Mouse (Mus musculus): ENCODE measurements around the gene Klrb1f. TPM values are rescaled to one million over a fixed set of nuclear protein-coding genes. Genes with fewer than 3 reads are reported as not detected.

The Klrb1f gene
- total and polyA plus RNA-seq, 2 experiments from 2014 or later = 0.23 TPM; not detected in 1

- no peaks in the 10 kb centered on the region for H3K27me3 ChIP-seq (ENCODE audit: control insufficient read depth, insufficient read depth, low read length)
- no peak overlapping the region for H3K4me3 ChIP-seq (ENCODE audit: low read depth, low read length)
- H3K9ac ChIP-seq (replicated peaks; ENCODE audit: low read depth, low read length) = no peak overlapping the region
- DNase-seq (ENCODE audit: low spot score) = no peak
- H3K36me3 ChIP-seq (replicated peaks; ENCODE audit: control insufficient read depth, insufficient read depth, low read length) = no peaks in the 10 kb centered on the region
- 67% methylated on average over 3 of the region's 3 CpGs for WGBS
- 0 out of 2 replicates have a peak, but pooled peaks cover 3% of the 10 kb centered on the region for H3K4me1 ChIP-seq (ENCODE audit: control insufficient read depth, insufficient read depth)
- no peaks in the 10 kb centered on the region for H3K9me3 ChIP-seq (replicated peaks; ENCODE audit: control insufficient read depth, low read length)
- H3K4me2 ChIP-seq (ENCODE audit: low read depth, low read length) = no peak overlapping the region
- H3K27ac ChIP-seq (ENCODE audit: low read depth) = no peak overlapping the region
- TF ChIP-seq EP300 (IDR thresholded peaks at IDR 0.05; ENCODE audit: low read depth) (no peak), CTCF (IDR thresholded peaks at IDR 0.05; ENCODE audit: low read depth) (no peak)
- no peak for ATAC-seq (ENCODE audit: insufficient read depth, low read depth)
Observed at GRCm38 (mm10) chr6:129051086-129051485, 5.4 kb downstream of the Klrb1f start.

- Histone ChIP-seq H3K27ac (ENCODE audit: low read depth) (no peak overlapping the region), H3K9me3 (replicated peaks; ENCODE audit: control insufficient read depth, low read length) (no peaks in the 10 kb centered on the region), H3K4me2 (ENCODE audit: low read depth, low read length) (no peak overlapping the region), H3K27me3 (ENCODE audit: control insufficient read depth, insufficient read depth, low read length) (no peaks in the 10 kb centered on the region), H3K4me3 (ENCODE audit: low read depth, low read length) (no peak overlapping the region), H3K4me1 (ENCODE audit: control insufficient read depth, insufficient read depth) (0 out of 2 replicates have a peak, but pooled peaks cover 3% of the 10 kb centered on the region), H3K9ac (replicated peaks; ENCODE audit: low read depth, low read length) (no peak overlapping the region), H3K36me3 (replicated peaks; ENCODE audit: control insufficient read depth, insufficient read depth, low read length) (no peaks in the 10 kb centered on the region)
- TF ChIP-seq EP300 (IDR thresholded peaks at IDR 0.05; ENCODE audit: low read depth) (no peak), CTCF (IDR thresholded peaks at IDR 0.05; ENCODE audit: low read depth) (no peak)
- ATAC-seq (ENCODE audit: insufficient read depth, low read depth) (no peak), DNase-seq (ENCODE audit: low spot score) (no peak)
- 64% methylated on average over 5 of the region's 5 CpGs for whole genome bisulfite sequencing
Observed at GRCm38 (mm10) chr6:129051731-129052130, 6.0 kb downstream of the Klrb1f start.

GRCm38 (mm10) chr6:129056237-129056636 lies 10.5 kb downstream of the Klrb1f start:
- Histone ChIP-seq H3K9ac (replicated peaks; ENCODE audit: low read depth, low read length) (no peak overlapping the region), H3K4me1 (ENCODE audit: control insufficient read depth, insufficient read depth) (no peaks in the 10 kb centered on the region), H3K27me3 (ENCODE audit: control insufficient read depth, insufficient read depth, low read length) (no peaks in the 10 kb centered on the region), H3K9me3 (replicated peaks; ENCODE audit: control insufficient read depth, low read length) (no peaks in the 10 kb centered on the region), H3K27ac (ENCODE audit: low read depth) (no peak overlapping the region), H3K4me2 (ENCODE audit: low read depth, low read length) (no peak overlapping the region), H3K4me3 (ENCODE audit: low read depth, low read length) (no peak overlapping the region), H3K36me3 (replicated peaks; ENCODE audit: control insufficient read depth, insufficient read depth, low read length) (no peaks in the 10 kb centered on the region)
- no peak for DNase-seq (ENCODE audit: low spot score)
- TF ChIP-seq CTCF (IDR thresholded peaks at IDR 0.05; ENCODE audit: low read depth) = no peak
- TF ChIP-seq EP300 (IDR thresholded peaks at IDR 0.05; ENCODE audit: low read depth) = no peak
- WGBS = 70% methylated on average over 3 of the region's 3 CpGs
- ATAC-seq (ENCODE audit: insufficient read depth, low read depth) = no peak

GRCm38 (mm10) chr6:129058013-129058412 lies 12.3 kb downstream of the Klrb1f start:
- TF ChIP-seq EP300 (IDR thresholded peaks at IDR 0.05; ENCODE audit: low read depth) (no peak), CTCF (IDR thresholded peaks at IDR 0.05; ENCODE audit: low read depth) (no peak)
- DNase-seq (ENCODE audit: low spot score) (no peak), ATAC-seq (ENCODE audit: insufficient read depth, low read depth) (no peak)
- Histone ChIP-seq H3K4me2 (ENCODE audit: low read depth, low read length) (no peak overlapping the region), H3K9ac (replicated peaks; ENCODE audit: low read depth, low read length) (no peak overlapping the region), H3K27ac (ENCODE audit: low read depth) (no peak overlapping the region), H3K4me3 (ENCODE audit: low read depth, low read length) (no peak overlapping the region), H3K4me1 (ENCODE audit: control insufficient read depth, insufficient read depth) (no peaks in the 10 kb centered on the region), H3K36me3 (replicated peaks; ENCODE audit: control insufficient read depth, insufficient read depth, low read length) (no peaks in the 10 kb centered on the region), H3K27me3 (ENCODE audit: control insufficient read depth, insufficient read depth, low read length) (no peaks in the 10 kb centered on the region), H3K9me3 (replicated peaks; ENCODE audit: control insufficient read depth, low read length) (no peaks in the 10 kb centered on the region)

GRCm38 (mm10) chr6:129065407-129065806 lies 19.7 kb downstream of the Klrb1f start:
- Histone ChIP-seq H3K4me2 (ENCODE audit: low read depth, low read length) (no peak overlapping the region), H3K27me3 (ENCODE audit: control insufficient read depth, insufficient read depth, low read length) (no peaks in the 10 kb centered on the region), H3K27ac (ENCODE audit: low read depth) (no peak overlapping the region), H3K36me3 (replicated peaks; ENCODE audit: control insufficient read depth, insufficient read depth, low read length) (no peaks in the 10 kb centered on the region), H3K4me3 (ENCODE audit: low read depth, low read length) (no peak overlapping the region), H3K9me3 (replicated peaks; ENCODE audit: control insufficient read depth, low read length) (no peaks in the 10 kb centered on the region), H3K9ac (replicated peaks; ENCODE audit: low read depth, low read length) (no peak overlapping the region), H3K4me1 (ENCODE audit: control insufficient read depth, insufficient read depth) (no peaks in the 10 kb centered on the region)
- DNase-seq (ENCODE audit: low spot score) (no peak), ATAC-seq (ENCODE audit: insufficient read depth, low read depth) (no peak)
- TF ChIP-seq CTCF (IDR thresholded peaks at IDR 0.05; ENCODE audit: low read depth) (no peak), EP300 (IDR thresholded peaks at IDR 0.05; ENCODE audit: low read depth) (no peak)
- WGBS = 45% methylated on average over 3 of the region's 3 CpGs

GRCm38 (mm10) chr6:129065857-129066256 lies 20.2 kb downstream of the Klrb1f start:
- no peaks in the 10 kb centered on the region for H3K4me1 ChIP-seq (ENCODE audit: control insufficient read depth, insufficient read depth)
- DNase-seq (ENCODE audit: low spot score) = no peak
- ATAC-seq (ENCODE audit: insufficient read depth, low read depth) = no peak
- no peak overlapping the region for H3K27ac ChIP-seq (ENCODE audit: low read depth)
- no peak overlapping the region for H3K4me2 ChIP-seq (ENCODE audit: low read depth, low read length)
- no peak overlapping the region for H3K4me3 ChIP-seq (ENCODE audit: low read depth, low read length)
- no peaks in the 10 kb centered on the region for H3K27me3 ChIP-seq (ENCODE audit: control insufficient read depth, insufficient read depth, low read length)
- 68% methylated on average over 3 of the region's 3 CpGs for WGBS
- no peaks in the 10 kb centered on the region for H3K36me3 ChIP-seq (replicated peaks; ENCODE audit: control insufficient read depth, insufficient read depth, low read length)
- no peak for TF ChIP-seq CTCF (IDR thresholded peaks at IDR 0.05; ENCODE audit: low read depth)
- TF ChIP-seq EP300 (IDR thresholded peaks at IDR 0.05; ENCODE audit: low read depth) = no peak
- H3K9ac ChIP-seq (replicated peaks; ENCODE audit: low read depth, low read length) = no peak overlapping the region
- H3K9me3 ChIP-seq (replicated peaks; ENCODE audit: control insufficient read depth, low read length) = no peaks in the 10 kb centered on the region

Data from heart, postnatal 0 days (tissue).